Mouse (Mus musculus): Measurements from ENCODE around the gene Pik3c2b.
A peak's percentile ranks its signal among the peaks of the same experiment; 100 is the strongest.

Gene Pik3c2b

DNA sequence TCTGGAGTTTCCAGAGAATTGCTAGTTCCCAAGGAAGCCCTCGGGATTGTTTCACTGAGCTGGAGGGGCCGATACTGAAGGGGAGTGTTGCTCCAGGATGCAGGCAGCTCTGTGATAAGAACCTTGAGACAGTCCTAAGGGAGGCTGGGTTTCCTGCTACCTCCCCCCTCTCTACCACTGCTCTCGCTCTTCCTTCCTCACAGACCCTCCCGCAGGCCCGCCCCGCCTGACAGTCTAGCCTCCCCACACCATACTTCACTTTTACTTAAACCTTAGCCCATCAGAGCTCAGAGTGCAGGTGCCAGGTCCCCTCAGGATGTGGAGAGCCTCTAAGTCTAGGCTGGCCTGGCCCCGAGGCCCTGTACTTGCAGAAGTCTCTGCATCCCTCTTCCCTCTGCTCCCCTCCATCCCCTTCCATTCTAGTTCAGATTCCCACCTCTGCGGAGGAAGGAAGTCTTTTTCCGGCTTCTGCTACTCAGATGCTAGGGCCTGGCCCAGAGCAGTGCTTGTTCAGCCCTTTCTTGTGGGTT lies 27.9 kb downstream of the Pik3c2b start:
- no peak for DNase-seq

DNA sequence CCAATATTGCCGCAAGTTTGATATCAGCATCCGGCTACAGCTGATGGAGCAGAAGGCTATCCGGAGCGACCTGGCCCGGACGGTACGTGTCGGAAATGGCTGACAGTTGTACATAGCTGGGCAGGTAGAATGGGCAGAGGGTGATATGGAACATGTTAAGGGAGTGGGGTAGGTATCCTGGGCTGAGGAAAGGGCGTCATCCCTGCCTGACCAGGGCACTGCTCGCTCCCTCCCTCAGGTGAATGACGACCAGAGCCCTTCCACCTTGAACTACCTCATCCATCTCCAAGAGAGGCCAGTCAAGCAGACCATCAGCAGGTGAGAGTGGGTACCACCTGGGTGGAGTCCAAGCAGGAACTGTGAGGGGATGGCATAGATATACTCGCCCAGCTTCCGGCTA lies 29.1 kb downstream of the Pik3c2b start:
- DNase-seq: no peak

DNA sequence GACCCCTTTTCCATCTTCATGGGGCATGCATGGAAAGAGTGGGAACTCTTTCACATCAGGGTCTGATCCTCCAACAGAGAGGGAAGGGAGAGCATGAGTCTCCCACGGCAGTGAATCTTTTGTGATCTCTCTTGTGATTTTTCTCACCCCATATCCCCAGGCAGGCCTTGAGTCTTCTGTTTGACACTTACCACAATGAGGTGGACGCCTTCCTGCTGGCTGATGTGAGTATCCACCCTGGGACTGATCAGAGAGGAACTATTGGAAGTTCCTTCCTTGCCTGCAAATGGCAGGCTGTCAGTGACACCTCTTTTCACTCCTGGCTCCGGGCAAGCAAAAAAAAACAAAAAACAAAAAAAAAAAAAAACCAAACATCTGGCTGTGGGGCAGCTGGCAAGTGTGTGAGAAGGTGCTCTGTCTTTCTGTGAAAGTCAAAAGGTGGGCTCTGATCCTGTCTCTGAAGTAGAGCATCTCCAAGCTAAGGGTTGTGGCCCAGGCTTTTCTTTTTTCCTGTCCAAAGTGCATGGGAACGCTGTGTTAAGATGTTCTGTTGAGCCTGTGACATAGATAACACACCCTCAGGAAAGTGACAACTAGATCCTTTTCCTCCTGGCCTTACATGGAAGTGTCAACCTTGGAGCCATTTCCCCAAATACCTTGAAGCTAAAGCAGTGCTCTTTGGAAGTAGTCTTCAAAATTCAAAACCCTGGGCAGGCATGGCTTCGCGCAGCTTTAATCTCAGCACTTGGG lies 30.4 kb downstream of the Pik3c2b start:
- DNase-seq: no peak

DNA sequence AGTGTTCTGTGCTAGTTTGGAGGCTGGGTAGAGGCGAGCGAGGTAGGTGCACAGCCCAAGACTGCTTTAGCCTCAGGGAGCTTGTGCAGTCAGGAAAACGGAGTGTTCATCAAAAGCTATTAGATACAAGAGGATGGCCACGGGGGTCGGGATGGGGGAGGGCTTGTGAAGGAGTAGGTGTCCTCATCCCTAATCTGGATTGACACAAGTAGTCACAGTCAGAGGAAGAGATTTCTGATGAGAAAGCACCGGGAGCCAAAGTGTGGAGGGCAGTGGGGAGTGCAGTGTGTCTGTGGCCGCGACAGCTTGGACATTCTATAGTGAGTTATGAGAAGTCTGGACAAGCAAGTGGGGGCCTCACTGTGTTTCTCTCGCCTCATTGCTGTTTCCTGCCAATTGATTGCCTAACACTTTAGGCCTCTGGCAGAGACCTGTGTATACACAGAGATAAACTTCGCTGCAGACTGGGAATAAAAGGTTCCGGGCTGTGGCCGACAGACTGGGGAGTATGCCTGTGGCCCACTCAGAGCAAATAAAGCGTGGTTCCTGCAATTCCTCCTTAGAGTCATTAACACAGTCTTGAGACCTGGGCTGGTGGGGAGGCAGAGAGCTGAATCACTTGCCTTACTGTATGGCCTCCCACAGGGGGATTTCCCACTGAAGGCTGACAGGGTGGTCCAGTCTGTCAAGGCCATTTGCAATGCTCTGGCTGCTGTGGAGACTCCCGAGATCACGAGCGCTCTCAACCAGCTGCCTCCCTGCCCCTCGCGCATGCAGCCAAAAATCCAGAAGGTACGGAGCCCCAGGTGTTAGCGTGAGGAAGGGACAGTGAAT lies 31.4 kb downstream of the Pik3c2b start:
- DNase-seq: no peak

DNA sequence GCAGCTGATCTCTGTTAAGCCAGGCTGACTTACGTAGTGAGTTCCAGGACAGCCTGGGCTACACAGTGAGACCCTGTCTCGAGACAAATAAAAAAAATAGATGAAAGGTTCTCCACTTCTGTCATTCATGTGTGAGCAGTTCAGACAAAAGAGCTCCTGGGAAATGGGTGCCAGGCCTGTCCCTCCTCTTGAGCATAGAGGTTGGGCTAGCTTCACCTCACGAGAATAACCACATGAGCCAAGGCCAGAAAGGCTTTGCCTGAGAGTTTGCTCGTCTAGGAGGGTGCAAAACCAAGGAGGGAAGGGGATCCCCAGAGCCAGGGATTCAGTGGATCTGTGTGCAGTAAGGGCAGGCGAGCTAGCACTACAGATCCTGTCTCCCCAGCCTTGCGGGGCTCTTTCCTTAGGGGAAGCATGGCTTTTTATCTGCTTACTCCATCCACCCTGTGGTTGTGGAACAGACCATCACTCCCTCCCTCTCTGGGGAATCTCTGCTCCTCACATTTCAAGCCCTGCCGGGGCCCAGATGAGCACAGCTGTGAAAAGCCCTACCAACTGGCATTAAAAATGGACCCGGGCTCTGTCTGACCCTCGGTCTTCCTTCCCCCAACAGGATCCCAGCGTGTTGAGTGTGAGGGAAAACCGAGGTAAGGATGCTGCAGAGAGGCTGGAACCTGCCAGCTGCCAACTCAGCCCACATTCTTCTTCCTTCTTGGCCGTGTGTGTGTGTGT lies 32.3 kb downstream of the Pik3c2b start:
- no peak for DNase-seq

DNA sequence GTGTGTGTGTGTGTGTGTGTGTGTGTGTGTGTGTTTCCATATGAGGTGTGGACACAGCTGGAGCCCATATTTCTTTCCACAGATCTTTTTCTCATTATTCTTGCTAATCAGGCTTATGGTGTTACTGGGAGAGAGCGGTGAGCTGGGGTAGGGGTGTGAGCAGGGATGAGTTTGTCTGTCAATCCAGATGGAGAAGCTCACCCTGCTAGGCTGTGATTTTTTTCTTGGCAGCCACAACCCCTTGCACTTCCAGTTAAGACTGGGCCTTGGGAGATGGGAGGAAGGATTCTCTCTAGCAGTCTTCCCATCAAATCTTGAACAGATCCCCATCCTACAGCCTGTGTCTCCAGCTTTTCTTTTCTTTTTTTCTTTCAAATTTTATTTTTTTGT lies 32.9 kb downstream of the Pik3c2b start:
- no peak for DNase-seq

DNA sequence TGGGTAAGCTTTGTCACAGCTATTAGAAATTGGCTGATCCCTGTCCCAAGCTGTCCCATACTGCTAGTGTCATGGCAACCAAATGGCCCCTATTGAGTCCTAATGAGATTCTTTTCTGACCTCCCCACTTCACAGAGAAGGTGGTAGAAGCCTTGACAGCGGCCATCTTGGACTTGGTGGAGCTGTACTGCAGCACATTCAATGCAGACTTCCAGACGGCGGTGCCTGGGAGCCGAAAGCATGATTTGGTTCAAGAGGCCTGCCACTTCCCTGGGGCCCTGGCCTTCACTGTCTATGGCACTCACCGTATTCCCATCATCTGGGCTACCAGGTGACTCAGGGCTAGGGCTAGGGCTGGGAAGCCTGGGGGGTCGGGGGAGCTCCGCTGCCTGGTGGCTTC lies 34.0 kb downstream of the Pik3c2b start:
- no peak for DNase-seq

DNA sequence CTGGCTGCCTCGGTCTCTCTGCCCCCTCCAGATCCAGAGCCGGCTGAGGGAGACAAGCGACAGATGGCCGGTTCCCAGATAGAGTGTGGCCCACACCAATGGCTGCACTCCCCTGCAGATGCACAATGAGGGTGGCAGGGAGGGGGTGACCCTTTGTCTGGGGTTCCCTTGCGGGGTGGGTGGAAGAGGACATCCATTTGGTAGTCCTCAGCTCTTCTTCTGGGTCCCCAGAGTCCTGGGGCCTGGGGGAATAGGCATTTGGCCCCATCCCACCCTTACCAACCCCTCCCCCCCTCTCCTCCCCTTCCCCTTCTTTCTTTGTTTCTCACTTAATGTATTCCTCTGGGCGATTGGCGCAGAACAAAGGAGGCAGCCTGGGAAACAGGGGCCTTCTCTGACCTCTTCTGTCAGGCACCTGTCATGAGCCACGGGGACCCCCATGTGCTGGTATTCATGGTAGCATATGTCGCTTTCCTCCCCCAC lies 34.7 kb downstream of the Pik3c2b start:
- DNase-seq: no peak

DNA sequence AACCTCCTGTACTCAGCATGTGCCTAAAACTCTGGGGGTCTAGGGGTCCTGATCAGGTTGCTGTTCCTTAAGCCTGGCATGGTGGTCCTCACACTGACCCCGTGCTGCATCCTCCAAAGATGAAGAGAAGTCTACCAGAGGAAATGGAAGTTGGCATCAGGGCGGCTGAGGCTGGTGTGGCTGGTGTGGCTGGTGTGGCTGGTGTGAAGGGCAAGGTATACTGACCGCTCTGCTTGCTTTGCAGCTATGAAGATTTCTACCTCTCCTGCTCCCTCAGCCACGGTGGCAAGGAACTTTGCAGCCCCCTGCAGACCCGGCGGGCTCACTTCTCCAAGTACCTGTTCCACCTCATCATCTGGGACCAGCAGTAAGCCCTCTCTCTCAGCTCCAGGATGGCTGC lies 35.2 kb downstream of the Pik3c2b start:
- no peak for DNase-seq

DNA sequence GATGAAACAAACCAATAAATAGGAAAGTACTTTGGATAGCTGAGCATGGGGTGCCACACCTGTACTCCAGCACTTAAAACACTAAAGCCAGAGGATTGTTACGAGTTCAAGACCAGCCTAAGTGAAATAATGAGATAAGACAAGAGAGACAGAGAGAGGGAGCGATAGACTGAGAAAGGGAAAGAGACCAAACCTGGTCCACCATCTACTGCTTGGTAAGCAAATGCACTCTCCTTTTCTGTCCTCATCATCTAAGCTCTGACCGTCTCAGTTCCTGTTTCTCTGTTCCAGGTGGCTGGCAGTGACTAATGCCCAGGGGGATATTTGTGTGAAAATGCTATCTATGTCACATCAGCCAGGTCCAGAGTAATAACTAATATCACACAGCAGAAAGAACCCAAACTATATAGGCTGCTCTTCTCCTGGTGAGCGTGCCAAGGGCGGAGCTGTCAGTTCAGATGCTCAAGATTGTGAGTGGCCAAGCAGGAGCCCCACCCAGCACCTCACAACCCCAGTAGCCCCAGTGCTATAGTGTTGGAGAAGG lies 37.6 kb downstream of the Pik3c2b start:
- DNase-seq: no peak

DNA sequence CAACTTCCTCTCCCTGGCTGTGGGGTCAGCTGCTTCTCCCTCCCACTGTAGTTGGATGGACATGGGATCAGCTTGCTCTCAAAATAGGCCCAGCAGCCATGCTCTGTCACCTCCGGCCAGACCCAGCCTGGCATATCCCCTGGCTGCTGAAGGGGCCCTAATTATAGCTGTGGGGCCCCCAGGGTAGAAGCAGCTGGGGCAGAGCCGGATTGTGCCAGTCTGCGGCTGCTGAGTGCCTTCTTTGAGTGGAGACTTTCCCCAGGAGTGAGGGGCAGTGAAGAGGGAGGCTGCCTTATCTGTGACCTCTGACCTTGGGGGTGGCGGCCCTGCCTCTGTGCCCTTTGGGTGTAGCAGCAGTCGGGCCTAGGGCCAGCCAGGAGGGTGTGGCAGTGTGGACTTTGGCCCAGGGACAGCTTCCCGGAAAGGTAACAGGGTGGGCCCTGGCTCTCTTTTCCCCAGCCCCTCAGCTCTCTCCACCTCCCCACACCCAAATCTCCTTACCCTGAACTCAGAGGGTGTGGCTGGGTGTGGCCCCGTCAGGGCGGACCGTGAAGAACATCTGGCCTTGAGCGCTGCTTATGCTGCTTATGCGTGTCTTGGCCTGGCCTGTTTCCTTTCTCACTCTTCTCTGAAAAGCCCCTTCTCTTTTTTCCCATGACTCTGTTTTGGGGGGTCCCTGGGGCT lies 38.6 kb downstream of the Pik3c2b start:
- no peak for DNase-seq

DNA sequence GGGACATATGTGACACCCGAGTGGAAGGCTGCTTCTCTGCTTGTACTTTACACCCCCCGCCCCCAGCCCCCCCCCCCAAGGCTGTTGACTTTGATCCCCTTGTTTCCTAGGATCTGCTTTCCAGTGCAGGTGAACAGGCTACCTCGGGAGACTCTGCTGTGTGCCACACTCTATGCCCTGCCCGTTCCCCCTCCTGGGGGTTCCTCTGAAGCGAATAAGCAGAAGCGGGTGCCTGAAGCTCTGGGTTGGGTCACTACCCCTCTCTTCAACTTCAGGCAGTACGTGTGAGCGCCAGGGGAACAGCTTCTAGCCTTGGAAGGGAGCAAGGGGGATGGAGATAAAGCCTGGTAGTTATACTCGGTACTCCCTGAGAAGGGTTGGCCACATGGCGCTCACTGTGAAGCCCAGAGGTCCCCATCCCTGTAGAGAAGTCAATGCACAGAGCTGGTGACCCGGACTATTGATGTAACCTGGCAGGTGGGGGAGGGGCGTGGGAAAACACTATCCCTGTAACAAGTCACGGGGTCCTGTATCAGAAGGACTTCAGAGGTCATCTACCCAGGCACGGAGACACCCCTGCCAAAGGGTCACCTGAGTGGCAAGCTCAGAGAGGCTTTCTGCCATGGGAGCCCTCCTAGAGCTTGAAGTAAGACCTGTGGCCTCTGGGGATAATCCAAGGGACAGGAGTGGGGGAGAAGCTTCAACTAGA lies 39.4 kb downstream of the Pik3c2b start:
- no peak for DNase-seq

DNA sequence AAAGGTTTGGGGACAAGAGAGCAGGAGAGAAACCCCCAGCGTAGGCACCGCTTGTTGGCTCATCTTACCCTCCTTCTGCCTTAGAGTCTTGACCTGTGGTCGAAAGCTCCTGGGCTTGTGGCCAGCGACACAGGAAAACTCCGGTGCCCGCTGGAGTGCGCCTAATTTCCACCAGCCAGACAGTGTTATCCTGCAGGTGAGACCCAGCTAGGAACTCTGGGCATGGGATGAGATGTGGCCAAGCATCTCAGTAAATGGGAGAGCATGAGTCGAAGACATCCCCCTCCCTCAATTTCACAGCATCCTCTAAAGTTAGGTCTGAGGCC lies 39.9 kb downstream of the Pik3c2b start:
- no peak for DNase-seq

DNA sequence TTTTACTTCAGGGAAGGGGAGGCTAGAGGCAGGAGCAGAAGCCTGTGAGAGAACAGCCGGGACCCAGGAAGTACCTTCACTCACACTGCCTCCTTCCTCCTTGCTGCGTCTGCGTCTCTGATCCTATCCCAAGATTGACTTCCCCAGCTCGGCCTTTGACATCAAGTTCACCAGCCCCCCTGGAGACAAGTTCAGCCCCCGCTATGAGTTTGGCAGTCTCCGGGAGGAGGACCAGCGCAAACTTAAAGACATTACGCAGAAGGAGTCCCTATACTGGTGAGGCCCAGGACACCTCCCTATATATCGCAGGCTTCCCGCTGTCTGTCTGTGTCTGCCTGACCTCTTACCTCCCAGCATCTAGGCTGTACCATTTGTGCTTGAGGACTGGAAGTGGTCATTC lies 41.3 kb downstream of the Pik3c2b start:
- DNase-seq: no peak

DNA sequence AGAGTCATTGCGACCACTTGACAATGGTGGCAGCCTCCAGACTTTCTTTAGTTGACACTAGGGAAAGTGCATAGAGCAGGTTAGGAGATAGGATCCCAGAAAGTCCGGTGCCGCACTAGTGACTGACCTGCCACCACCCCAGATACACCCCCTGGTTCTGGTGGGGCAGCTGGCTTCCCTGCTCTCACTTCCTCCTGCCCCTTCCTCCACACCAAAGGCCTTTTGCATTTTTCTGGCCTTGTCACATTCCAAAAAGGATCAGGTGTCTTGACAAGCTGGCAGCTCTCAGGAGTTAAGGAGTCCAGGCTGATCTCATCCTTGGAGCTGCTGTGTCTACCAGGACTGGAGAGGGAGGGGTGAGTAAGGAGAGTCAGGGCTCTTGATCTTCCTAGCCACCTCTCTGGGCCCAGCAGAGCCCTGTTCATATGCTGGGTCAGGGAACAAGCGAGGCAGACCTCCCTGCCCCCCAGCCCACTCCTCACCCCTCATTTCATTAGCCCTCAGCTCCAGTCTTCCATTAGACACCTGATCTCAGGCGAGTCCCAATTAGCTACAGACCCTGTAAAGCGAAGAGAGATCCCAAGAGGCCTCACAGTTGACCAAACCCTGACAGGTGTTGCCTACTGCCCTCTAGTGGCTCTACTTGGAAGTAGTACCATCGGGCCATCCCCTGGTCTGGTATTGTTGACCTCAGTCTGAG lies 41.9 kb downstream of the Pik3c2b start:
- peak; percentile 58 for DNase-seq

DNA sequence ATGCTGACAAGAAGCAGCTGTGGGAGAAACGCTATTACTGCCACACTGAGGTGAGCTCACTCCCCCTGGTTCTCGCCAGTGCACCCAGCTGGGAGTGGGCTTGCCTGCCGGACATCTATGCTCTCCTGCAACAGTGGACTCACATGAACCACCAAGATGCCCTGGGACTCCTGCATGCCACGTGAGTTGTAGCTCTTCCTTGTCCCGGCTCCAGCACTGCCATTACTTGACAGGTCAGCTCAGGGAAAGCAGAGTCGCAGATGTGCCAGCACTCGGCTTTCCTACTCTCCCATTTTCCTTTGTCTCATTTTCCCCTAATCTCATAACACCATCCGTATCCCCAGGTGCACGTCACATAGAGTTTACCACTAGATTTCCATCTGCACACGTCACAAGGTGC lies 42.7 kb downstream of the Pik3c2b start:
- no peak for DNase-seq

DNA sequence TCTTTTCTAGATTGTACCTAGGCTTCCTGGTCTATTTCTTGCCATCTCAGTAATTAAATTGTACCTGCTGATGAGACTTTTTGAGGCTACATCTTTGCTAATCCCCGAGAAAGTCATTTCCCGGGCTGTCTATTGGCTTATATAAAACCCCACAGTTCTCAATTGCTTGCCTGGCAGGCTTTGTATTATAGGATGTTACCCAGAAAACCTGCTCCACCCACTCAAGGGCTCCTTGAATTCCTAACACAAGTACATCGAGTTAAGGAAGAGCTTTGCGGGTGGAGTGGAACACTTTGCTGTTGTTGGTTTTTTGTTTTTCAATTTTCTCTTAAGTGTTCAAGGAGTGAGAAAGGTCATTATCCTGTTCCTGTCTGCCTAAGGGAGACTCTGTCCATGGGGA lies 43.9 kb downstream of the Pik3c2b start:
- no peak for DNase-seq

DNA sequence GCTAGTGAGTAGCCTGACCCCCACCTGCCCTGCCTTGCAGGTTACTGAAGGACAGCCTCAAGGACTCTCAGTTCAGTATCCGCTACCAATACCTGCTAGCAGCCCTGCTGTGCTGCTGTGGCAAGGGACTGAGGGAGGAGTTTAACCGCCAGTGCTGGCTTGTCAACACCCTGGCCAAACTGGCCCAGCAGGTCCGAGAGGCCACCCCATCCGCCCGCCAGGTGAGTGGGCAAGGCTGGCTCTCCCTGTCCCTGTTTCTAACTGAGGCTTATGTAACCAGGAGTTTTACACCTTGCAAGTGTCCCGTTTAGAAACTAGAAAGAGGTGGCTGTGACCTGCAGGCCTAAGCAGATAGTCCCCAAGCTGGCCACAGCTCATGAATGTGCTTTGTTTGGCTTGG lies 45.2 kb downstream of the Pik3c2b start:
- DNase-seq: no peak

DNA sequence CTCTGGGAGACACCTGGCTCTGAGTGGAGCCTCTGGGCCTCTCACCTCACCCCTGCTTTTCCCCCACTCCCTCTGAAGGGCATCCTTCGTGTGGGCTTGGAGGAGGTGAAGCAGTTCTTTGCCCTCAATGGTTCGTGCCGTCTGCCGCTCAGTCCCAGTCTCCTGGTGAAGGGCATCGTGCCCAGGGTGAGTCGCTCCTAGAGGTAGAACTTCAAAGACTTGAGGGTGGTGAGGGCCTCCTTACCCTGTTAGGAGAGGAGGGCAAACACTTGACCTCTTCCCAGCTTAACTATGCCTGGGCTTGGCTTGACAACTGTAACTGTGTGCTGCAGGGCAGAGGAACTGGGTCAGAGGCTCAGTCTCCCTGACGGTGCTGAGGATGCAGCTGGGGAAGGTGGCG lies 46.0 kb downstream of the Pik3c2b start:
- no peak for DNase-seq

DNA sequence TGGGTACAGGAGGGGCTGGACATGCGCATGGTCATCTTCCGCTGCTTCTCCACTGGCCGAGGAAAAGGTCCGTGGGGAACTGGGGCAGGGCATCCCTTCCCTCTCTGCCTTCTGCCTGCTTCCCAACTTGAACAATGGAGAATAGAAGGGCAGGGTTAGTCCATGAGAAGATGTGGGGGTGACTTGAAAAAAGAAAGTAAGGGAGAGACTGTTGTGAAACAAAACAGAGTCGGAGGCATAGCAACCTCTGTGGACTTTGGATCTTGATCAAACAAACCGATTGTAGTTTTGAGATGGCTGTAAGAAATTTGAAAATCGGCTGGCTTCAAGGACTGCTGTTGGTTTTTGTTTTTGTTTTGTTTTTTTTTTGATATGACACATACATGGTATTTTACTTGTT lies 48.3 kb downstream of the Pik3c2b start:
- DNase-seq: no peak
